Mouse (Mus musculus): ENCODE measurements around the gene Fars2. TPM values are rescaled to one million over a fixed set of nuclear protein-coding genes. Genes with fewer than 3 reads are reported as not detected.

Gene Fars2
- 36.4 and 39.8 TPM in 2 replicates for polyA plus RNA-seq (2012)

DNA sequence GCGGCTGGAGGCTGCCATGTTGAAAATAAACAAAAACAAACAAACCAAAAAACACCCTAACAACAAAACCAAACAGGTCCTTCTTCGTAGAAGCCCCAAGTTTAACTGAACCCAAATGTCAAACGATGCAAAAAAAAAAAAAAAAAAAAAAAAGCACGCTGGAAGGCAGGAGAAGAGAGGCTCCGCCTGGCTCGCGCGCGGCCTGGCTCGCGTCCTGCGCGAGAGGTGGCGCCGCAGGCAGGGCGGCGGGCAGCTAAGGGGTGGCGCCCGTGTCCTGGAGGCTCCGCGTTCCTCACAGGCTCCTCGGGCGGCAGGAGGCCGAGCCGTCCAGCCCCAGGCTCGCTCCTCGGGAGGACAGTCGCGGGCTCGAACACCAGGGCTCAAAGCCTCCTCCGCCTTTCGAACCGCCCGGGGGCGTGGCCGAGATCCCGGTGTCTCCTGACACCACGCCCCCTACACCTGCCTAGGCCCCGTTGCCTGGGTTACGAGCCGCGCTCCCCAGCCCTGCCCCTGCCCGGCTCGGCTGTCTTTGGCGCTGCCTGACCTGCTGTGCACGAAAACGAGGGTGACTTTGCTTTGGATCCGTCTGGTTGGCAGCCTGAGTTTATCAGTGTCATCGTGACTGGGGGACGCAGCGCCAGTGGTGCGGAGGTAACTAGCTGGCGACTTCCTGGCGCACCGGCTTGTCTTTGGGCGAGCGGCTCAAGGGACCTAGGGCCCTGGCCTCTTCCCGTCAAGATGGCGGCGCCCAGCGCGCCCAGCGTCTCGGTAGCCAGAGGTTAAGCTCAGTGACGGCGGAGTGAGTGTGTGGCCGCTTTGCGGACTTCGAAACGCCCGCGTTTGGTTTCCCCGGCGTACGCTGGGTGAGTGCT, at the start of gene Fars2, which contains the start of gene Lyrm4:
Gene Fars2, plus strand, starts transcription at position 270 of the 872 bp plus-strand sequence.
Gene Lyrm4, minus strand, starts transcription at position 384 of the 872 bp plus-strand sequence.

DNA sequence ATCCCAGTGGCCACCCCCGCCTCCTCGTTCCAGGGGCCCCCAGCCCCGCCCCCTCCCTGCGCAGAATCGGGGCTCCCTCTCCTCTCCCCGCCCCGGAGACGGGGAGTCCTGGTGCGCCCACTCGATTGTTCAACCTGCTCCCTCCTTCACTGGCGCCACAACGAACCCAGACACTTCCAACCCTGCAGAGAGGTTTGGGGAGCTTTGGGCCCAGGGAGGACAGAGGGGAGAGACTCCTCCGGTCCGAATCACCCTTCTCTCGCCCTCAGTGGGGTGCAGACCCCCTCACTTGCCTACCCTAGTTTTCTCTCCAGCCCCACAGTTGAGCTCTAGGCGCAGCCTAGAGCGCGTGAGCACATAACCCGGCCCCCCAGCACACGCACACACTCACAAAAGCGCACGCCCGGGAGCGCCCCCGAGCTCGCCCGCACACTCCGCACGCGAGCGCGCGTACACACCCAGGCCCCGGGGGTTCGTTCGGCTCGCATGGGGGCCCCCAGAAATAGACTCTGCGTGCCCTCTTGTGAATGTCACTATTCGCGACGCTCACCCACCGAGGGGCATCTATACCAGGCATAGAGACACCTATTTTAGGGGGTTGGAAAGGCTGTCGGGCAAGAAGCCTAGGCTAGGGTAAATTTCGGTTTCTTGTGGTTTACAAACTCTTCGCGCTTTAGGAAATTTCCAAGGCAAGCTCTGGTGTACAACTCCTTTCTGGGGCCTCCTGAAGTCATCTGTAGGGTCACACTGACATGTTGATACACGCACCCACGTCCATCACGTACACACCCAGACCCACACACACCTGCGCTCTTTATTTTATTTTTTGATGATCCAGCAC, 617.7 kb downstream of the Fars2 start, which contains the start of gene Nrn1:
Gene Nrn1, minus strand, starts transcription at position 401 of the 841 bp plus-strand sequence.

Other genes with a start within 250 kb of the Fars2 start
- gene Rpp40, start 211.1 kb upstream of the Fars2 start, polyA plus RNA-seq (2012), result 15.6 and 20.6 TPM in 2 replicates
- 0.02 TPM in 1 of 2 replicates, not detected in the other for gene Ppp1r3g, start 158.6 kb upstream of the Fars2 start, polyA plus RNA-seq (2012)
- gene Lyrm4, start 114 bp downstream of the Fars2 start, polyA plus RNA-seq (2012), result 3.2 and 3.5 TPM in 2 replicates